Mouse (Mus musculus): Measurements from ENCODE around the gene Ror1. TPM values are rescaled to one million over a fixed set of nuclear protein-coding genes. Genes with fewer than 3 reads are reported as not detected.

Ror1 gene
- polyA plus RNA-seq, 1 experiment = not detected

DNA sequence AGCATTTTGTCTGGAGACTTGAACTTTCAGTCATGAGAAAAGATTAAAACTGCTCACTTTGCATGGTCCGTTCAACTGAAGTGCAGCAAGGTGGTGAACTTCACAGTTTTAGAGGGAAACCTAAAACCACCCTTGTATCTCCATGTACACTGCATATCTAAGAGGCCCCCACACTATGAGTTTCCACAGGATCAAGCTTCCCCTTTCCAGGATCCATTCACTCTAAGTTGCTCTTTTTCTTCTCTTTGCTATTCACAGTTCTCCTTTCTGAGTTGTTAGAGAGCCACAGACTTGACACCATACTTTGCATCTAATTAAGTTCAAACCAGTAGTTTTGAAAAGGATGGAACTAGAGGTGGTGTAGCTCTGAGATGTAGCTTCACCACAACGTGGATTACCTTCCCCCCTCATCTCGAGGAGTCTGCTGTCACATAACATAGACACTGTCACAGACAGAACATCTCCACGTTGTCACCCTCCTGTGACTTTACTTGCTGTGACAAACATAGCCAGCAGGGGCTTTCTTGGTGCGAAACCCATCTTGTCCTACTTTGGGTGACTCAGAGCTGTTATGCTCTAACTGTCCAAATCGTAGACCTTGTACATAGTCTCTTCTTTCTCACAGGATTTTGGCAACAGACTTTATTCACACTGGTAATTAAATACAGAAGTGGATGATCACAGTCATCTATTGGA lies 146.6 kb downstream of the Ror1 start:
- Histone ChIP-seq H3K4me1 (ENCODE audit: control insufficient read depth, insufficient read depth, low read length) (no peaks in the 10 kb centered on the region), H3K27ac (ENCODE audit: insufficient read depth, low read depth, low read length) (no peak overlapping the region), H3K4me3 (ENCODE audit: insufficient read depth, low read depth, low read length) (no peak overlapping the region)
- WGBS = 76% methylated on average over 6 of the region's 6 CpGs
- TF ChIP-seq CTCF (IDR thresholded peaks at IDR 0.05; ENCODE audit: insufficient read depth, low read depth, low read length) (no peak), POLR2A (IDR thresholded peaks at IDR 0.05; ENCODE audit: insufficient read depth, low read depth, low read length) (no peak)

DNA sequence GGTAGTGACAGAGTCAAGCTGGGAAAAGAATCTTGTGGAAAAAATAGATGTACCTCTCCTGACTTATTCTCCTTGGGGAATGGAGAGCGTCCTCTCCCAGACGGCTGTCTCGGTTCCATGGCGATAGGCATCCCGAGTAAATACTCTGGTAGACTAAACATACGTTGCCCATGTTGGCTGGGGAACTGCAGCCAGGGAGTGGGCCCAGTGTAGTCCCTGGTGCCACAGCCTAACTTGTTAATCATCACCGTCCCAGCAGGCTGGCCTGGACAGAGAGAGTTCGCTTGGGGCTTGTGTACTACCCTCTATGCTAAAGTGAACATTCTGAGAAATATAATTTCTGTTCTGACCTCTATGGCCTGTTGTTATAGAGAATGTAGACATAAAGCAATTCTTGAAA lies 148.7 kb downstream of the Ror1 start:
- WGBS = 95% methylated on average over 8 of the region's 8 CpGs
- H3K4me1 ChIP-seq (ENCODE audit: control insufficient read depth, insufficient read depth, low read length) = no peaks in the 10 kb centered on the region
- H3K27ac ChIP-seq (ENCODE audit: insufficient read depth, low read depth, low read length) = no peak overlapping the region
- no peak overlapping the region for H3K4me3 ChIP-seq (ENCODE audit: insufficient read depth, low read depth, low read length)
- no peak for TF ChIP-seq POLR2A (IDR thresholded peaks at IDR 0.05; ENCODE audit: insufficient read depth, low read depth, low read length)
- TF ChIP-seq CTCF (IDR thresholded peaks at IDR 0.05; ENCODE audit: insufficient read depth, low read depth, low read length) = no peak

DNA sequence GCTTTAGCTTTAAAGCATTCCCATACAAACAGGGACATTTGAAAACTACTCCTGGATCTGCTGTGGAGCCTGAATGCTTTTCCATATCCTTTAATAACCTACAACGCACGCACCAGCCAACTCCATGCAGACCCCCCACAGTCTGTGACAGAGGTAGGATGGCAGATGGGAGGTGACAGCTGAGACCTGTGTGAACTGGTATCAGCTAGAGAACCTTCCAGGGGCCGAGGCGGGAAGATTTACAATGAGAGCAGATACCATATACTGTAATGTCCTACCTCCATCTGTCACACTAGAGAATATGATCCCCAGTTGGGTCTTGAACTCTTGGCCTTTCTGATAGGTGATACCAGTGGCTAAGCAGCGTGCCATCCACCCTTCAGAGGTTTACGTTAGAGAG lies 149.1 kb downstream of the Ror1 start:
- no peak overlapping the region for H3K27ac ChIP-seq (ENCODE audit: insufficient read depth, low read depth, low read length)
- WGBS = 85% methylated on average over 6 of the region's 6 CpGs
- no peak overlapping the region for H3K4me3 ChIP-seq (ENCODE audit: insufficient read depth, low read depth, low read length)
- no peaks in the 10 kb centered on the region for H3K4me1 ChIP-seq (ENCODE audit: control insufficient read depth, insufficient read depth, low read length)
- TF ChIP-seq POLR2A (IDR thresholded peaks at IDR 0.05; ENCODE audit: insufficient read depth, low read depth, low read length) (no peak), CTCF (IDR thresholded peaks at IDR 0.05; ENCODE audit: insufficient read depth, low read depth, low read length) (no peak)

DNA sequence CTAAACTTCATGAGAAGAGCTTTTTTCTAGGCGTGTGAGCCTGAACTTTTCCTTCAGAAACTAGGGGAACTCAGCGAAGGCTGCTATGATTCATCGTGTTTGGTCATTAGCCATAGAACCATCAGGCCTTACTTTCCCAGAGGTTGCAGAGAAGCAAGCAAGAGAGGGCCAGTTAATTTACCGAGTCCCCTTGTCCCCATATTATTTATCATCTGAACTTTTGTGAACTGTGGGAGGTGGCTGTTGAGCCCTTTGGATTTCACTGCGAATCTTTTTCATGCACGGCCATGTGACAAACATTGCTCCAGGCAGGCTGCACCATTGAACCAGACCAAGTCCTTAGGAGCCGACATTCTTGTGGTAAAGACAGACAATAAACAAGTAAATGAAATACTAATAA lies 152.2 kb downstream of the Ror1 start:
- Histone ChIP-seq H3K27ac (ENCODE audit: insufficient read depth, low read depth, low read length) (no peak overlapping the region), H3K4me1 (ENCODE audit: control insufficient read depth, insufficient read depth, low read length) (no peaks in the 10 kb centered on the region), H3K4me3 (ENCODE audit: insufficient read depth, low read depth, low read length) (no peak overlapping the region)
- no peak for TF ChIP-seq POLR2A (IDR thresholded peaks at IDR 0.05; ENCODE audit: insufficient read depth, low read depth, low read length)
- TF ChIP-seq CTCF (IDR thresholded peaks at IDR 0.05; ENCODE audit: insufficient read depth, low read depth, low read length) = no peak
- 88% methylated on average over 7 of the region's 7 CpGs for WGBS

DNA sequence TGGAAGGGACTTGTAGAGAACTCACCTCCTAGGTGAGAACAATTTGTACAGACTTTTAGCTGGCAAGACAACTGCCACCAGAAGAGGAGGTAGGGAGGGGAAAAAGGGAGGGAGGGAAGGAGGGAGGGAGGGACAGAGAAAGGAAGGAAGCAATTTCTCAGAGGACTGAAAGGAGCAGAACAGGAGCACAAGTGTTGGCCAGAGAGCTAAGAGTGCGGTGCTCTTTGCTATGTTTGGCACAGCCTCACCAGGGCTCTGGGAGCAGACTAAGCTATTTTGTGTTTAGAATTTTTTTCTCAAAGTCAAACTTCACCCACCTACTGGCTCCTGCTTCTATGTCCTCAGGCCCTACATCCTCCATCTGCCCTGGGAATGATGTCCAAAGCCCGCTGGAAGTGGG lies 152.7 kb downstream of the Ror1 start:
- TF ChIP-seq POLR2A (IDR thresholded peaks at IDR 0.05; ENCODE audit: insufficient read depth, low read depth, low read length) = no peak
- no peak for TF ChIP-seq CTCF (IDR thresholded peaks at IDR 0.05; ENCODE audit: insufficient read depth, low read depth, low read length)
- H3K4me3 ChIP-seq (ENCODE audit: insufficient read depth, low read depth, low read length) = no peak overlapping the region
- H3K27ac ChIP-seq (ENCODE audit: insufficient read depth, low read depth, low read length) = no peak overlapping the region
- H3K4me1 ChIP-seq (ENCODE audit: control insufficient read depth, insufficient read depth, low read length) = no peaks in the 10 kb centered on the region
- WGBS = 79% methylated on average over 2 of the region's 2 CpGs

DNA sequence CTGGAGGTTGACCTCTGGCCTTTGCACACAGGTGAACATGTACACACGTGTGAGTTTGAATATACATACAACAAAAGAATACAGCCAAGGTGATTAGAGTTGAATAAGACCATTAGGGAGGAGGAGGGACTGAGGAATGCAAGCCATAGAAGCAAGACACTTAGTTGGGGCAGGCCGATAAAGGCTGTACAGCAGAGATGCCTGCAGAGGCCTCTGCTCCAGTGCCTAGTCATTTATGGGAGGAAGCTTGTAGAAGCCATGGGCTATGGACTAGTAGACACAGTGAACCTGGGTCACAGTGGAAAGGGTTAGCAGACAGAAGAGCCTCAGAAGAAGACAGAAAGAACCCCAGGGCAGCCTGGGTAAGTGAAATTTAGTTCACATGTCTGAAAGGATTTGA lies 155.7 kb downstream of the Ror1 start:
- WGBS = 75% methylated on average over 2 of the region's 2 CpGs
- H3K4me3 ChIP-seq (ENCODE audit: insufficient read depth, low read depth, low read length) = no peak overlapping the region
- no peaks in the 10 kb centered on the region for H3K4me1 ChIP-seq (ENCODE audit: control insufficient read depth, insufficient read depth, low read length)
- no peak overlapping the region for H3K27ac ChIP-seq (ENCODE audit: insufficient read depth, low read depth, low read length)
- no peak for TF ChIP-seq POLR2A (IDR thresholded peaks at IDR 0.05; ENCODE audit: insufficient read depth, low read depth, low read length)
- TF ChIP-seq CTCF (IDR thresholded peaks at IDR 0.05; ENCODE audit: insufficient read depth, low read depth, low read length) = no peak

DNA sequence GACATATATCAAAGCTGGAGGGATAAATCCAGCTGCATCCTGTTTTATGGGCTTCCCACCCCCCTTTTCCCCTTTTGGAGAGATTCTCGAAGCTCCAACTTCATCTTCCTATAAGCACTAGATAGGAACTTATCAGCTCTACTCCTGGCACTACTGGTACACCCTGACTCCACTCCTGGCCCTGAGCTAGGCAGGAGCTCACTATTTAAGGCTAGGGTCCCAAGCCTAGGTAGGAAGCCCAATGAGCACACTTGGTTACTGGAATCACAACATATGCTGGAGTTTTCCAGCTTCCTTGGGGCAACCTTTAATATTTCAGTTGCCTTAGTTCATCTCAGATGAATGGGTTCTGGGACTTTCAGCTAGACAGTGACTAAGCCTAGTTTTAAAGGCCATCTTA lies 156.5 kb downstream of the Ror1 start:
- TF ChIP-seq CTCF (IDR thresholded peaks at IDR 0.05; ENCODE audit: insufficient read depth, low read depth, low read length) = no peak
- no peak for TF ChIP-seq POLR2A (IDR thresholded peaks at IDR 0.05; ENCODE audit: insufficient read depth, low read depth, low read length)
- 60% methylated on average over 1 of the region's 1 CpGs for WGBS
- no peak overlapping the region for H3K27ac ChIP-seq (ENCODE audit: insufficient read depth, low read depth, low read length)
- H3K4me1 ChIP-seq (ENCODE audit: control insufficient read depth, insufficient read depth, low read length) = no peaks in the 10 kb centered on the region
- no peak overlapping the region for H3K4me3 ChIP-seq (ENCODE audit: insufficient read depth, low read depth, low read length)

DNA sequence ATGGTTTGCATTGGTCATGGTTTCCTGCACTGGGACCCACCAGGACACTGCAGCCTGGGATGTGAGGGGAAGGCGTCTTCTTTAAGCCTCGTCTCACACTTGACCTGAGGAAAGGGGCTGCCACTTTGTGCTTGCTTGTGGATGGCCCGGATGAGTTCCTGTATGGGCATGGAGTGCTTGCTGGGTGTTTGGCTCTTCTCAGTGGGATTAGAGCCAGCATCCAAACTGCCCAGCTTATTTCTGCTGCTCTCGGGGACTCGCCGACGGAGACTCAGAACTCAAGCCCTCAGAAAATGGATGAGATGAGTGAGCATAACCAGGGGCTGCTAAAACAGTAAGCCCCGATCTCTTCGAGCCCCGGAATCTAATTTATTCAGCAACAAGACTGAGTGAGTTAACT lies 157.1 kb downstream of the Ror1 start:
- 78% methylated on average over 10 of the region's 10 CpGs for WGBS
- TF ChIP-seq CTCF (IDR thresholded peaks at IDR 0.05; ENCODE audit: insufficient read depth, low read depth, low read length) = no peak
- no peak for TF ChIP-seq POLR2A (IDR thresholded peaks at IDR 0.05; ENCODE audit: insufficient read depth, low read depth, low read length)
- Histone ChIP-seq H3K4me3 (ENCODE audit: insufficient read depth, low read depth, low read length) (no peak overlapping the region), H3K4me1 (ENCODE audit: control insufficient read depth, insufficient read depth, low read length) (no peaks in the 10 kb centered on the region), H3K27ac (ENCODE audit: insufficient read depth, low read depth, low read length) (no peak overlapping the region)

DNA sequence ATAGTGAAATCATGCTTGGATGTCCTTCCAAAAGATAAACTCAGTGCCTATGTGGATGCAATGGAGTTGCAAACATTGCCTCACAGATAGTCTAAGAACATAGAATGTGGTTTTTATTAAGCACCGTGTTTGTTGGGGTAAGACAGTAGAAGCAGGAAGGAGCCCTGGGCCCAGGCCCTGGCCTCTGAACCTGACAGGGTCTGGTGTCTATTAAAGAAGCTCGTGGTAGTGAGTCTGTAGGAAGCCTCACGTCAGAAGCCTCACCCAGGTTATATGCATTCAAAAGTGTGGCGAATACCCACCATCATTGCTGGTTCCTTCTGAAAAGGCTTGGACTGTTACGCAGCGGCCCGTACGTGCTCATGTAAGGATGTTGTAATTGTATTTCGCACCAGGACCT lies 157.8 kb downstream of the Ror1 start:
- 96% methylated on average over 9 of the region's 9 CpGs for WGBS
- H3K4me1 ChIP-seq (ENCODE audit: control insufficient read depth, insufficient read depth, low read length) = no peaks in the 10 kb centered on the region
- no peak overlapping the region for H3K4me3 ChIP-seq (ENCODE audit: insufficient read depth, low read depth, low read length)
- TF ChIP-seq POLR2A (IDR thresholded peaks at IDR 0.05; ENCODE audit: insufficient read depth, low read depth, low read length) = no peak
- TF ChIP-seq CTCF (IDR thresholded peaks at IDR 0.05; ENCODE audit: insufficient read depth, low read depth, low read length) = no peak
- H3K27ac ChIP-seq (ENCODE audit: insufficient read depth, low read depth, low read length) = no peak overlapping the region

DNA sequence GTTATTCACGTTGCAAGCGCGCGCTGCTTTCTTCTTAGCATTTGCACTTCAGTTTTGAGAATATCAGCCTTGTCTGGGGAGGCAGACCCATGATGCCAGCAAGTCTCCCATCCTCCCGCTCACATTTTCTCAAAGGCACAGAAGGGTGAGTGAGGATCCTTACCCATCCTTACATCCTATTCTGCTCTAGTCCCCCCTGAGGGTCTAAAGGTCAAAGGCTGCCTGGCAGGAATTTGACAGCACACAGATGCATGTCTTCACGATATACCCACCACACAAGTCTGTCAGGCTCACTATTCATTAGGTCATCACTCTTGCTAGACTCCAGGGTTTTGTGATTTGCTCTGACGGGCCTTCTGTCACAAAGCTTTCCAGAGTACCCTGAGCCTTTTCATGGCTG lies 158.2 kb downstream of the Ror1 start:
- Histone ChIP-seq H3K27ac (ENCODE audit: insufficient read depth, low read depth, low read length) (no peak overlapping the region), H3K4me3 (ENCODE audit: insufficient read depth, low read depth, low read length) (no peak overlapping the region), H3K4me1 (ENCODE audit: control insufficient read depth, insufficient read depth, low read length) (no peaks in the 10 kb centered on the region)
- WGBS = 93% methylated on average over 7 of the region's 7 CpGs
- no peak for TF ChIP-seq POLR2A (IDR thresholded peaks at IDR 0.05; ENCODE audit: insufficient read depth, low read depth, low read length)
- no peak for TF ChIP-seq CTCF (IDR thresholded peaks at IDR 0.05; ENCODE audit: insufficient read depth, low read depth, low read length)

All from olfactory bulb, adult 2 months (tissue).